Mouse (Mus musculus) left cerebral cortex, adult 8-10 months (tissue): ENCODE data around the gene Btrc. TPM values are rescaled to one million over a fixed set of nuclear protein-coding genes. Genes with fewer than 3 reads are reported as not detected.
"Not testable (repeated sequence)": the region's sequence is repeated elsewhere in the genome, so short reads cannot be mapped to it uniquely, and the experiment has no call there.

Experiments used
- DNase-seq, 2 experiments: peaks; one replicate each; pipeline ENCODE4 v3.0.0; 2022; ENCODE audit warnings: low spot score in 2 of 2
- total RNA-seq, 4 experiments: library from RNA; stranded (reverse); gene quantifications; 2 replicates each; pipeline ENCODE4 v1.2.4; 2022

The Btrc gene
- 100 to 1,000 TPM in 1 of 4 experiments, 10 to 100 TPM in 3; 95.8 to 104 (median 97.6) TPM for total RNA-seq

DNA sequence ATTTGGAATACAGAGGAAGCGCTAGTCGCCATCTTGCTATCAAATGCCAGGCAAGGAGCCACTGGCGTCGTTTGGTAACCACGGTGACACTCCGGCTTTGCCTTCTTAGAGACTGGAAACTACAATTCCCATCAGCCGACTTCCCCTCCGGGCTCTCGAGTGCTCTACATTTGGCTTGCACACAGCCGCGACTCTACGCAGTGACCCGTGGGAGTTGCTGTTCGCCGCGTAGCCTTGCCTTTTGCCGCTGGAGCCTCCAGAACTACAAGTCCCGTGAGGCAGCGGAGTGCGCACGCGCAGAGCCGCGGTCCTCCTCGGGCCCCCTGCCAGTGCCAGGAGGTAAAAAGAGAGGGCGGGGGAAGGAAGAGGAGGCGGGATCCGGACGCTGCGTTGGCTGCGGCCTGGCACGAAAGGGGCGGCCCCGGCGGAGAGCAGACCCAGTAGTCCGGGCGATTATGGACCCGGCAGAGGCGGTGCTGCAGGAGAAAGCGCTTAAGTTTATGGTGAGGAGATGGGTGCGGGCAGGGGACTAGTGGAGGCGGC lies at the start of gene Btrc:
TSS of gene Btrc (plus strand) at position 351 of the 543 bp plus-strand sequence.
- peak; percentile 100 for DNase-seq

DNA sequence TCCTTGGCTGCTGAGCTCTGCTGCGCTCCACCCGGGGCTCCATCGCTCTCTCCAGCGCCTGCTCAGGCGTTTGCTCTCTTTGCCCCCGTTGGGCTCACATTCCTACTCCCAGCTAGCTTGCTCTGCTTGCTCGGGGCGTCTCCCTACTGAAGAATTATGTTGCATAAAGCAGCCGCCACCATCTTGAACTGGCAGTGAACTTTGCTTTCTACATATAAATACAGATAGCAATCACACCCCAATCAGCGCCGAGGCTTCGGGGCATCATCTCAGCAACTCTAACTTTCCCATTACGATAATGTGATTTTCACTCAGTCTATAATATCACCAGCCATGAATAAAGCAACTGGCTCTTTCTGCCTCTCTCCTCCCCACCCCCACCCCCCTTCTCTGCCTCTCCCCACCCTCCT lies 46.1 kb upstream of the Btrc start:
- DNase-seq: no peak

- DNase-seq: no peak
Observed at GRCm38 (mm10) chr19:45321062-45321461, 42.5 kb upstream of the Btrc start.

- DNase-seq: no peak
Observed at GRCm38 (mm10) chr19:45329039-45329438, 34.5 kb upstream of the Btrc start.

- no peak for DNase-seq
Observed at GRCm38 (mm10) chr19:45329748-45330298, 33.7 kb upstream of the Btrc start.

DNA sequence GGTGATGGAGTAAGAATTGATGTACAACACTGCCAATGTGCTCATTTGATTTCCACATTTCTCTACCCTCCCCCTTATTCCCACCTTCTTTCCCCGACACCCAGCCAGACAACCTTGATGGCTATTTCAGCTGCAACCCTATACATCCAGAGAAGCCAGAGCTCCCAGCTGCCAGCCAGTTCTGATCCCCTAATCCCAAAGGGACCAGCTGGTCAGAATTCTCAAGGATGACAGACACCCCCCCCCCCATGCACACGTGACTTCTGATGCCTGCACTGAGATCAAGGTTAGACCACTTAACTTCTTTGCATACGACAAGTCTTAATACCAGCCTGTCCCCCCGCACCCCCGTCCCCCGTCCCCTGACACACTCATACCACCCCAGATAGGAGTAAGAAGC lies 26.8 kb upstream of the Btrc start:
- DNase-seq: no peak

DNA sequence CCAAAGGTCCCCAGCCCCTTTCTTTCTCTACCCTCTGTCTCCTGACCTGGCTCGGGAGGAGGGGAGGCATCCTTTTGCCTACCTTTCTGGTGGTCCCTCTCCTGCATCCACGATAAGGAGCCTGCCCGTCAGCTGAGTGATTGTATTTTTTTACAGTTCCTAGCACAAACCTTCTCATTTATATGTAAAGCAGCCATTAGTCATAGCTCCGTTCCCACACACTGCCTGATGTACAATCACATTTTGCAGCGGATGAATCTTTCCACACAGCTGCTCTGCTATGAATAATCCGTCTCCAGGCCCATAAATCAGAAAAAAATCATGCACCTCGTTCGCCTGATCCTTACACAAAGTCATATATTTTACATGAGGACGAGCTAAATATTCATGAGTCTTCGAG lies 25.4 kb upstream of the Btrc start:
- peak in 1 of 2 experiments; percentile 75 for DNase-seq

GRCm38 (mm10) chr19:45343941-45344340 lies 19.6 kb upstream of the Btrc start:
- peak in 1 of 2 experiments; percentile 66 for DNase-seq

DNA sequence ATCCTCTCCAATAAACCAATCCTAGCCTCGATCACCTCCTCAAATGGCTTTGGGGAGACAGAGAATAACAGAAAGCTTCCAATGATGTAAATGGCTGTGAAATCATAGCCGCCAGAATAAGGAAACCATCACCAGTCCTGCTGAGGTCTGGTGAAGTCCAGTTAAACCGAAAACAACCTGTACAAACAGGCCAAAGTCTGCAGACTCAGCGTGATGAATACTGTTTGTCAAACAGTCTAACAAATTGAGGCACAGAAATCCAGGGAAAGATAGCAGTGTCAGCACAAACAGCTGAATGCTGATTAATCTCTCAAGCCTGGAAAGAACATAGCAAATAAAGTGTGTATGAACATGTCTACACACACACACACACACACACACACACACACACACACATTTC lies 15.3 kb upstream of the Btrc start:
- no peak for DNase-seq

GRCm38 (mm10) chr19:45350456-45350855 lies 13.1 kb upstream of the Btrc start:
- DNase-seq: no peak

DNA sequence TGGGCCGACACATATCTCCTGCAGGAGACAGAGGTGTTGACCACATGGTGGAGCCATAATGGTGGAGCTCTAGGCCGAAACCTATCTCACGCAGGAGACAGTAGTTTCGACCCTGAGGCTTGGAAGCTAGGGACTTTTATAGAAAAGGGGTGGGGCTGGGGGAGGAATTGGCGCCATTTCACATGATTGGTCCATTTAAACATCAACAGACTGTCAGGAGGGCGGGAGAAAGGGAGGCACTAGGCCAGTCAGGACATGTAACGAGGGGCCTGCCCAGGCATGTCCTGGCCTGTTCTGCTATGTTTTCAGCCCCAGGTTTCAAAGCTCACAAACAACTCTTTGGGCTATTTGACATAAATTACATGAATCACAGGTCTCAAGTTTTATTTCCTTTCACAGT lies 10.8 kb upstream of the Btrc start:
- not testable (repeated sequence) for DNase-seq

- no peak for DNase-seq
Observed at GRCm38 (mm10) chr19:45355678-45356077, 7.9 kb upstream of the Btrc start.

- not testable (repeated sequence) for DNase-seq
Observed at GRCm38 (mm10) chr19:45356868-45357267, 6.7 kb upstream of the Btrc start.

DNA sequence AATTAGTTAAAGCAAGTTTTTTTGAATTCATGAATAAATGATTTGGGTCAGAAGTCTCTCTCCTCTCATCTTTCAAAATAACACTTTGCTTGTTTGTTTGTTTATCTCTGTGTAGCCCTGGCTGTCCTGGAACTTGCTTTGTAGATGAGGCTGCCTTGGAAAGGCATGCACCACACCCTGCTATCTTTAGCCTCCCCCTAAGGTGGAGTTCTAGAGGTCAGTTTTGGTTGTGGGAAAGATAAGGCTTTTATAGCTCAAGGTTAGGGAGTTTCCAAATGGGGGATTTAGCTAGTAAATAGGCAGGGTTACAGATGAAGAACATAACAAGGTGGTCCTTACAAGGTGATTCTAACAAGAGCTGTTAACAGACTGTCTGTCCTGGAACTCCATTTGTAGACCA lies 3.0 kb upstream of the Btrc start:
- no peak for DNase-seq

GRCm38 (mm10) chr19:45363933-45364391 lies 428 bp downstream of the Btrc start:
- DNase-seq: peak in 1 of 2 experiments; percentile 46

DNA sequence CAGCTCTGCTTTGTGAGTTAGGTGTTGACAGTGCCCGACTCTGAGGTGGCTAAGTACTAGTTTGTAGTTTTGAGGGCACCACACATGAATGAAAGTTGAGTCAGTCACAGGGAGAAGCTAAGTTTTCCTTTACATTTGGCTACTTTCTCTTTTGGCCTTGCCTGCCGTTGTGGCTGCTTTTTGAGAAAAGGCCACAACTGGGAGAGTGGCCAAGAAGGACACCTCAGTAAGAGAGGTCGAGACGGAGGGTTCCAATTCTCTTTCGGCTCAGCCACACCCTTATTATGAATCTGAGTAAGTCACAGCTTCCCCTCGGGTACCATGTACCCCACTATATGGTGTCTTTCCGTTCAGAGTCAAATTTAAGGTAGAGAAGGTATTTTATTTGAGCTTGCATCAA lies 3.1 kb downstream of the Btrc start:
- DNase-seq: no peak

GRCm38 (mm10) chr19:45384815-45385214 lies 21.3 kb downstream of the Btrc start:
- DNase-seq: not testable (repeated sequence)

DNA sequence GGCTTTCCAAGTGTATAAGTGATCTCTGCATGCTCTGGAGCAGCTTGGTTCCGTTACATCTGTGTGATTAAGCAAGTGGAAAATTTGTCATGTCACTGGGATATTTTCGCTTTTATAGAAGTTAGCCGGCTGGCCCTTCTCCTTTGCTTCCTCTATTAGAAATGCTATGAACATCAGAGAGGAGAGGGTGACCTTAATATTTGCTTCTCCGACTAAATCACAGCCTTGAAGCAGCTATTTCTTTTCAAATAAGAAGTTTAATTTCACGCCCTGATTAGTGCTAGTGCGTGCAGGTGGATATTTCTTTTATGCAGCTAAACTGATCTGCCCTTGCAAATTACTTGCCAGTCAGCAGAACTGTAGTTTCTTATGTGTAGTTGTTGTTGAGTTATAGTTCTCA lies 25.0 kb downstream of the Btrc start:
- no peak for DNase-seq

GRCm38 (mm10) chr19:45394078-45394477 lies 30.5 kb downstream of the Btrc start:
- no peak for DNase-seq

DNA sequence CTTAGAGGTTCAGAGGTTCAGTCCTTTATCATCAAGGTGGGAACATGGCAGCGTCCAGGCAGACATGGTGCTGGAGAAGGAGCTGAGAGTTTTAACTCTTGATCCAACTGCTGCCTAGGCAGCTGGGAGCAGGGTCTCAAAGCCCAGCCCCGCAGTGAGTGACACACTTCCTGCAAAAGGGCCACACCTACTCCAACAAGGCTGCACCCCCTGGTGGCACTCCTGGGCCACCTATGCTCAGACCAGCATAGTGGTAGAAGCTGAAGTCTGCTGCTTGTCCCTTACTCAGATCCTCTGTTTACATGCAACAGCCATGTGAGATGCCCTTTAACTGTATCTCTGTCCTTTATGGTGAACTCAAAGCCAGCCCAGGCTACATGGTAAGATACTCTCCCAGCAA lies 47.5 kb downstream of the Btrc start:
- DNase-seq: no peak

GRCm38 (mm10) chr19:45412694-45413093 lies 49.2 kb downstream of the Btrc start:
- DNase-seq: no peak

DNA sequence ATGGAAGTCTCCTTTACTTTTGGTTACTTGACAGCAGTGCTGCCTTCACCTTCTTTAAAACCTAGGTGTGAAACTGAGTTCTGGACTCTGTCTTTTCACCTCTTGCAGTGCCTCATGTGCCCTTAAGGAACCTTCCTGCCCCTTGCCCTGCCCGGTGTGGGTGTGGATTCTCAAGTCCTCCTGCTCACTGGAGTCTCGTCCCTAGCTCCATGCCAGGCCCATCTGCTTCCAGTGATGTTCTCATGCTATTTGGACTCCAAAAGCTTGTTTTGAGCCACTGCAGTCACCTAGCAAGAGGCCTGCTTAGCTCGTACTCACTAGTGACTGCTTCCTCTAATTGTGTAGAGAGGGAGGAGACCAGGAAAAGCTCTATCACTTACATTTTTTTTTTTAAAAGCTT lies 50.4 kb downstream of the Btrc start:
- DNase-seq: no peak

GRCm38 (mm10) chr19:45417601-45418000 lies 54.1 kb downstream of the Btrc start:
- DNase-seq: no peak
